Mouse (Mus musculus) cortical plate, adult 2 months (tissue): ENCODE measurements around the gene Scrg1.

Experiments used
- CTCF ChIP-seq: fragments of 200-500 bp; IDR thresholded peaks from 2 replicates; pipeline ENCODE4 v1.5.1; 2011; ENCODE audit warnings: mild to moderate bottlenecking, control low read depth, low read length; ENCODE audit not compliant: insufficient read depth; ENCODE audit errors: extremely low read depth
- POLR2A ChIP-seq: fragments of 200-500 bp; IDR thresholded peaks from 2 replicates; pipeline ENCODE4 v1.6.1; 2011; ENCODE audit warnings: mild to moderate bottlenecking, low read length, control low read depth; ENCODE audit not compliant: insufficient read depth; ENCODE audit errors: extremely low read depth

DNA sequence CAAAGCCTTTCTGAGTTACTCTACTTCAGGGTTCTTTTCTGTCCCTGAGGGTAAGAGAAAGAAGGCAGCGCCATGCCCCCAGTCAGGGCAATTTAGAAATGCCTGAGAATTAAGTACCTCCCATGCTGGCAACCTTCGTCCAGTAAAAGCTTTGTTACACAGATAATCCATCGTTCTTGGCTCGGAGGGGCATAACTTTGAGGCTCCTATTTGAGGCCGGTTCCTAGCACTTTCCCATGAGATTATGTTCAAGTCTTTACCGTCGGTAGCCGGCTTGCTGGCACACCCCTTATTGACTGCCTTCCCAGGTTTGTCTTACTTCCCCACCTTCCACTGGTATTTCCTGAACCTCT, 42.7 kb downstream of the Scrg1 start:
- TF ChIP-seq POLR2A (no peak), CTCF (no peak)
